Mouse (Mus musculus): Measurements from ENCODE around the gene Itga4.

DNA sequence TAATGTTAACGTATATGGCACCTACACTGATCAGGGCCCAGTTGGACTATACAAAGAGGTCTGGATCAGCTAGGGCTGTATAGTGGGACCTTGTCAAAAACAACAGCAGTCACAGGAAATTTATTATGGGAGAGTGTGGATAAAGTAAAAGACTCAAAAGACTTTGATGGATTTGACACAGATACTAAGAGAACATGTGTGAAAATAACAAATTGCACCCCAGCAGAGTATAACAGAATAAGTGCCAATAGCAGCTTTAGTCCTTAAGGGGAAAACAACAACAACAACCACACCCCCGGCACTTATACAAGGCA lies 116.9 kb downstream of the Itga4 start:
- no peak for TF ChIP-seq CTCF (conservative IDR thresholded peaks at IDR 0.05; ENCODE audit: low read length)
- no peak for TF ChIP-seq POU5F1 (IDR thresholded peaks at IDR 0.05; ENCODE audit: borderline replicate concordance, low read length)
